Mouse (Mus musculus): ENCODE measurements around the gene Prpf4. TPM values are rescaled to one million over a fixed set of nuclear protein-coding genes. Genes with fewer than 3 reads are reported as not detected.

Prpf4 gene
- polyA plus RNA-seq, 1 experiment from 2014 or later = 31.9 TPM

DNA sequence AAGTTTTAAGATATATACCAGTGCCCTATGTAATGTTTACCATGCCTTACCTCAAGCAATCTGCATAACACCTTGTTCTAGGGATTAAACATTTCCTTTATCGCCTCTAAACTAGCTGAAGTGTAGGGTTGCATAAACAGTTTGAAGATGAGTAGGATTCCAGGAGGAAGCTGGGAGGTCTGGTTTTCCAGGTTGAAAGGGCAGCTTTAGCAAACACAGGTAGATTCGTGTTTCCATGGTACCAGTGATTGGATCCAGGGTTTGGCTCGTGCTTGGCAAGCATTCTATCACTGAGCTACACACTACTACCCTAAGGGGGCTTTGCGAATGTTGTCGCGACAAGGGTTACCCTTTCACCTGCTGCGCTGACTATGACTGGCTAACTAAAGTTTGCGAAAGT is 44.3 kb upstream of the Prpf4 start:
- Histone ChIP-seq H3K27me3 (ENCODE audit: control insufficient read depth, insufficient read depth, low read length) (no peaks in the 10 kb centered on the region), H3K36me3 (replicated peaks; ENCODE audit: control insufficient read depth, insufficient read depth, low read depth, low read length) (no peaks in the 10 kb centered on the region), H3K4me3 (ENCODE audit: low read depth, low read length) (no peak overlapping the region), H3K9me3 (replicated peaks; ENCODE audit: control insufficient read depth, low read length) (no peaks in the 10 kb centered on the region), H3K4me2 (ENCODE audit: low read depth, low read length) (no peak overlapping the region), H3K27ac (replicated peaks; ENCODE audit: low read depth, low read length) (no peak overlapping the region), H3K4me1 (ENCODE audit: control insufficient read depth, insufficient read depth, low read length) (no peaks in the 10 kb centered on the region), H3K9ac (replicated peaks; ENCODE audit: low read length) (no peak overlapping the region)
- 91% methylated on average over 8 of the region's 8 CpGs for WGBS
- ATAC-seq (replicated peaks; ENCODE audit: insufficient number of reproducible peaks, low FRiP score, low TSS enrichment, low read depth) (no peak), DNase-seq (ENCODE audit: low spot score) (no peak)

- no peaks in the 10 kb centered on the region for H3K4me1 ChIP-seq (ENCODE audit: control insufficient read depth, insufficient read depth, low read length)
- 85% methylated on average over 4 of the region's 4 CpGs for WGBS
- H3K4me2 ChIP-seq (ENCODE audit: low read depth, low read length) = no peak overlapping the region
- DNase-seq (ENCODE audit: low spot score) = no peak
- no peaks in the 10 kb centered on the region for H3K36me3 ChIP-seq (replicated peaks; ENCODE audit: control insufficient read depth, insufficient read depth, low read depth, low read length)
- no peak overlapping the region for H3K27ac ChIP-seq (replicated peaks; ENCODE audit: low read depth, low read length)
- no peak for ATAC-seq (replicated peaks; ENCODE audit: insufficient number of reproducible peaks, low FRiP score, low TSS enrichment, low read depth)
- no peak overlapping the region for H3K4me3 ChIP-seq (ENCODE audit: low read depth, low read length)
- no peaks in the 10 kb centered on the region for H3K9me3 ChIP-seq (replicated peaks; ENCODE audit: control insufficient read depth, low read length)
- no peak overlapping the region for H3K9ac ChIP-seq (replicated peaks; ENCODE audit: low read length)
- H3K27me3 ChIP-seq (ENCODE audit: control insufficient read depth, insufficient read depth, low read length) = no peaks in the 10 kb centered on the region
Measured at GRCm38 (mm10) chr4:62366291-62366690, 42.3 kb upstream of the Prpf4 start.

DNA sequence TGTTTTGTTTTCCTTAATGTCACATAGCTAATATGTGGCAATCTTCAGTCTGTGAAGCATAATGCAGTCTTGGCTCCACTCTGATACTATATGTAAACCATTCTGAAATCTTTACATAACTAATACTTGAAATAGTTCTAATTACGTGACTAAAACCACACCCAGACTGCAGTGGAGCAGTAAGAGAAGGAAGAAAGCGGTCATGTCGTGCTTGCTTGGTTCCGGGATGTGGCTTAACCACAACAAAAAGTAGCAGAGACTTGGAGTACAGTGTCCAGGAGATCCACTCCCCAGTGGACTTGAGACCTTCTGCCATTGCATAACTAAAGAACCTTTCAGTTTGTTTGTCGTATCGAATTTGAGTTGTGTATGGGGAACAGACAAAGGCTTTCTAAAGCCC is 41.0 kb upstream of the Prpf4 start:
- Histone ChIP-seq H3K4me3 (ENCODE audit: low read depth, low read length) (no peak overlapping the region), H3K4me2 (ENCODE audit: low read depth, low read length) (no peak overlapping the region), H3K9me3 (replicated peaks; ENCODE audit: control insufficient read depth, low read length) (no peaks in the 10 kb centered on the region), H3K36me3 (replicated peaks; ENCODE audit: control insufficient read depth, insufficient read depth, low read depth, low read length) (no peaks in the 10 kb centered on the region), H3K4me1 (ENCODE audit: control insufficient read depth, insufficient read depth, low read length) (no peaks in the 10 kb centered on the region), H3K27me3 (ENCODE audit: control insufficient read depth, insufficient read depth, low read length) (no peaks in the 10 kb centered on the region), H3K9ac (replicated peaks; ENCODE audit: low read length) (no peak overlapping the region), H3K27ac (replicated peaks; ENCODE audit: low read depth, low read length) (no peak overlapping the region)
- ATAC-seq (replicated peaks; ENCODE audit: insufficient number of reproducible peaks, low FRiP score, low TSS enrichment, low read depth) (no peak), DNase-seq (ENCODE audit: low spot score) (no peak)
- 92% methylated on average over 6 of the region's 6 CpGs for WGBS

DNA sequence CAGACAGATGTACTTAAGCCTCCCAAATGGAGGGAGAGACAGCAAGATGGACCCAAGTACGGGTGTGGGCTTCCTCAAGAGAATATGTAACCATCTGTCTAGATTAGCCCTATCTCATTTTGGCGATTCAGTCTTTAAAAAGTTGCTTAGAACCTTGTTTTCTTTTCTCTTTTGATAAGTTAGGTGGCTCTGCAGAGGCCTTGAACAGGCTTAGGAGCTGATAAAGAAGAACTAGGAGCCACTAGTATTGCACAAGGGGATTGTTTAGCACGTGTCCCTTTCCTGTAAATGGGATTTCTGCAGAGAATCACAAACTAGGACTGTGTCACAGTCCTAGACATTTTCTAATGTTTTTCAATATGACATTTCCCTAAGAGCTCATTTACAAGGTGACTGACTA is 39.5 kb upstream of the Prpf4 start:
- Histone ChIP-seq H3K9ac (replicated peaks; ENCODE audit: low read length) (no peak overlapping the region), H3K4me1 (ENCODE audit: control insufficient read depth, insufficient read depth, low read length) (no peaks in the 10 kb centered on the region), H3K4me3 (ENCODE audit: low read depth, low read length) (no peak overlapping the region), H3K36me3 (replicated peaks; ENCODE audit: control insufficient read depth, insufficient read depth, low read depth, low read length) (no peaks in the 10 kb centered on the region), H3K9me3 (replicated peaks; ENCODE audit: control insufficient read depth, low read length) (no peaks in the 10 kb centered on the region), H3K4me2 (ENCODE audit: low read depth, low read length) (no peak overlapping the region), H3K27me3 (ENCODE audit: control insufficient read depth, insufficient read depth, low read length) (no peaks in the 10 kb centered on the region), H3K27ac (replicated peaks; ENCODE audit: low read depth, low read length) (no peak overlapping the region)
- ATAC-seq (replicated peaks; ENCODE audit: insufficient number of reproducible peaks, low FRiP score, low TSS enrichment, low read depth) (no peak), DNase-seq (ENCODE audit: low spot score) (no peak)
- 84% methylated on average over 3 of the region's 3 CpGs for WGBS

GRCm38 (mm10) chr4:62372410-62372809 is 36.2 kb upstream of the Prpf4 start:
- Histone ChIP-seq H3K27me3 (ENCODE audit: control insufficient read depth, insufficient read depth, low read length) (no peaks in the 10 kb centered on the region), H3K4me3 (ENCODE audit: low read depth, low read length) (no peak overlapping the region), H3K36me3 (replicated peaks; ENCODE audit: control insufficient read depth, insufficient read depth, low read depth, low read length) (no peaks in the 10 kb centered on the region), H3K27ac (replicated peaks; ENCODE audit: low read depth, low read length) (no peak overlapping the region), H3K9me3 (replicated peaks; ENCODE audit: control insufficient read depth, low read length) (no peaks in the 10 kb centered on the region), H3K4me1 (ENCODE audit: control insufficient read depth, insufficient read depth, low read length) (no peaks in the 10 kb centered on the region), H3K9ac (replicated peaks; ENCODE audit: low read length) (no peak overlapping the region), H3K4me2 (ENCODE audit: low read depth, low read length) (no peak overlapping the region)
- DNase-seq (ENCODE audit: low spot score) (no peak), ATAC-seq (replicated peaks; ENCODE audit: insufficient number of reproducible peaks, low FRiP score, low TSS enrichment, low read depth) (no peak)
- WGBS = 39% methylated on average over 1 of the region's 1 CpGs

GRCm38 (mm10) chr4:62372818-62373520 is 35.6 kb upstream of the Prpf4 start:
- H3K4me3 ChIP-seq (ENCODE audit: low read depth, low read length) = no peak overlapping the region
- no peaks in the 10 kb centered on the region for H3K4me1 ChIP-seq (ENCODE audit: control insufficient read depth, insufficient read depth, low read length)
- H3K9ac ChIP-seq (replicated peaks; ENCODE audit: low read length) = no peak overlapping the region
- DNase-seq (ENCODE audit: low spot score) (no peak), ATAC-seq (replicated peaks; ENCODE audit: insufficient number of reproducible peaks, low FRiP score, low TSS enrichment, low read depth) (no peak)
- WGBS = 86% methylated on average over 9 of the region's 9 CpGs
- H3K36me3 ChIP-seq (replicated peaks; ENCODE audit: control insufficient read depth, insufficient read depth, low read depth, low read length) = no peaks in the 10 kb centered on the region
- no peak overlapping the region for H3K4me2 ChIP-seq (ENCODE audit: low read depth, low read length)
- H3K9me3 ChIP-seq (replicated peaks; ENCODE audit: control insufficient read depth, low read length) = no peaks in the 10 kb centered on the region
- no peaks in the 10 kb centered on the region for H3K27me3 ChIP-seq (ENCODE audit: control insufficient read depth, insufficient read depth, low read length)
- no peak overlapping the region for H3K27ac ChIP-seq (replicated peaks; ENCODE audit: low read depth, low read length)

- Histone ChIP-seq H3K4me2 (ENCODE audit: low read depth, low read length) (no peak overlapping the region), H3K9ac (replicated peaks; ENCODE audit: low read length) (no peak overlapping the region), H3K36me3 (replicated peaks; ENCODE audit: control insufficient read depth, insufficient read depth, low read depth, low read length) (no peaks in the 10 kb centered on the region), H3K4me1 (ENCODE audit: control insufficient read depth, insufficient read depth, low read length) (no peaks in the 10 kb centered on the region), H3K27me3 (ENCODE audit: control insufficient read depth, insufficient read depth, low read length) (no peaks in the 10 kb centered on the region), H3K4me3 (ENCODE audit: low read depth, low read length) (no peak overlapping the region), H3K9me3 (replicated peaks; ENCODE audit: control insufficient read depth, low read length) (no peaks in the 10 kb centered on the region), H3K27ac (replicated peaks; ENCODE audit: low read depth, low read length) (no peak overlapping the region)
- 85% methylated on average over 7 of the region's 7 CpGs for WGBS
- ATAC-seq (replicated peaks; ENCODE audit: insufficient number of reproducible peaks, low FRiP score, low TSS enrichment, low read depth) (no peak), DNase-seq (ENCODE audit: low spot score) (no peak)
Measured at GRCm38 (mm10) chr4:62373668-62374067, 34.9 kb upstream of the Prpf4 start.

DNA sequence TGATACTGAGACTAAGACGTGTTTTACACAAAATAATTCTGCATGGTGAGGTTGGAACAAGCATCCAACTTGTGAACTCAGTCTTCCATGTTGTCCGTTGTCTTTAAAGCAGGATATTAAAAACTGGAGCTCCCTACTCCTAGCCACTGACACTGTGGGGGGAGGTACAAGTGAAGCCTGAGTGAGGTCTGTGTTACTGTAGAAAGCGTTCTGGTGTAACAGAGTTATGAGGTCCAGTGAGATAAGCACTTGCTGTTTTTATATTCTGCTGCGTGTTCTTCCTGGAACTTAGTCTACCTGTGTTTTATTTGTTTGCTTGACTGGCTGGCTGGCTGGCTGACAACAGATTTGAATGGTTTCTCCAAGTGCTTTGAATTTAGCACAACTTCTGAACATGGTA is 34.3 kb upstream of the Prpf4 start:
- Histone ChIP-seq H3K36me3 (replicated peaks; ENCODE audit: control insufficient read depth, insufficient read depth, low read depth, low read length) (no peaks in the 10 kb centered on the region), H3K27me3 (ENCODE audit: control insufficient read depth, insufficient read depth, low read length) (no peaks in the 10 kb centered on the region), H3K9ac (replicated peaks; ENCODE audit: low read length) (no peak overlapping the region), H3K27ac (replicated peaks; ENCODE audit: low read depth, low read length) (no peak overlapping the region), H3K9me3 (replicated peaks; ENCODE audit: control insufficient read depth, low read length) (no peaks in the 10 kb centered on the region), H3K4me2 (ENCODE audit: low read depth, low read length) (no peak overlapping the region), H3K4me3 (ENCODE audit: low read depth, low read length) (no peak overlapping the region), H3K4me1 (ENCODE audit: control insufficient read depth, insufficient read depth, low read length) (no peaks in the 10 kb centered on the region)
- no peak for ATAC-seq (replicated peaks; ENCODE audit: insufficient number of reproducible peaks, low FRiP score, low TSS enrichment, low read depth)
- 83% methylated on average over 4 of the region's 4 CpGs for WGBS
- DNase-seq (ENCODE audit: low spot score) = no peak
